Mouse (Mus musculus) B cell, adult 2 months (primary cell): ENCODE measurements around the gene Lyg1.
"Not testable (repeated sequence)": the region's sequence is repeated elsewhere in the genome, so short reads cannot be mapped to it uniquely, and the experiment has no call there.

ENCODE experiments used
- DNase-seq, 2 experiments: peaks; one replicate each; pipeline ENCODE4 v3.0.0; 2022

The Lyg1 gene

GRCm38 (mm10) chr1:37957659-37958058 lies at the start of gene Lyg1:
TSS of gene Lyg1 (minus strand) at chr1:37957759.
- DNase-seq: no peak

- DNase-seq: no peak
Observed at GRCm38 (mm10) chr1:38006741-38007140, 49.2 kb upstream of the Lyg1 start.

GRCm38 (mm10) chr1:38003046-38003445 lies 45.5 kb upstream of the Lyg1 start:
- no peak for DNase-seq

GRCm38 (mm10) chr1:38001956-38002355 lies 44.4 kb upstream of the Lyg1 start:
- no peak for DNase-seq

- no peak for DNase-seq
Observed at GRCm38 (mm10) chr1:38000844-38001243, 43.3 kb upstream of the Lyg1 start.

GRCm38 (mm10) chr1:37999552-37999951 lies 42.0 kb upstream of the Lyg1 start:
- DNase-seq: no peak

GRCm38 (mm10) chr1:37998371-37999199 lies 41.0 kb upstream of the Lyg1 start:
- no peak for DNase-seq

- peak; percentile 94 to 95 for DNase-seq
Observed at GRCm38 (mm10) chr1:37997867-37998266, 40.3 kb upstream of the Lyg1 start, which contains the start of the genes Txndc9 and Eif5b. TSS of gene Txndc9 (minus strand) at chr1:37997893. TSS of gene Eif5b (plus strand) at chr1:37998010.

- DNase-seq: peak; percentile 95 to 97
Observed at GRCm38 (mm10) chr1:37996877-37997484, 39.4 kb upstream of the Lyg1 start.

GRCm38 (mm10) chr1:37996226-37996625 lies 38.7 kb upstream of the Lyg1 start:
- DNase-seq: no peak

- no peak for DNase-seq
Observed at GRCm38 (mm10) chr1:37987856-37988255, 30.3 kb upstream of the Lyg1 start.

- peak; percentile 16 for DNase-seq
Observed at GRCm38 (mm10) chr1:37985764-37986323, 28.3 kb upstream of the Lyg1 start.

GRCm38 (mm10) chr1:37984326-37984725 lies 26.8 kb upstream of the Lyg1 start:
- DNase-seq: no peak

- DNase-seq: no peak
Observed at GRCm38 (mm10) chr1:37977303-37977702, 19.7 kb upstream of the Lyg1 start.

- DNase-seq: not testable (repeated sequence)
Observed at GRCm38 (mm10) chr1:37976666-37977065, 19.1 kb upstream of the Lyg1 start.

- no peak for DNase-seq
Observed at GRCm38 (mm10) chr1:37971520-37971919, 14.0 kb upstream of the Lyg1 start.

- DNase-seq: no peak
Observed at GRCm38 (mm10) chr1:37968746-37969145, 11.2 kb upstream of the Lyg1 start.

- DNase-seq: no peak
Observed at GRCm38 (mm10) chr1:37965571-37965970, 8.0 kb upstream of the Lyg1 start.

GRCm38 (mm10) chr1:37959486-37959885 lies 1.9 kb upstream of the Lyg1 start:
- DNase-seq: no peak

- DNase-seq: no peak
Observed at GRCm38 (mm10) chr1:37958516-37958915, 957 bp upstream of the Lyg1 start.

- DNase-seq: no peak
Observed at GRCm38 (mm10) chr1:37956690-37957431, 698 bp downstream of the Lyg1 start.

- DNase-seq: no peak
Observed at GRCm38 (mm10) chr1:37955251-37955650, 2.3 kb downstream of the Lyg1 start.

GRCm38 (mm10) chr1:37954786-37955185 lies 2.8 kb downstream of the Lyg1 start:
- DNase-seq: no peak
